Mouse (Mus musculus): ENCODE results near the gene Slc11a2. TPM values are rescaled to one million over a fixed set of nuclear protein-coding genes. Genes with fewer than 3 reads are reported as not detected.
A peak's percentile ranks its signal among the peaks of the same experiment; 100 is the strongest.

Gene Slc11a2
- total RNA-seq, 2 experiments from 2014 or later: 32.5 to 67.0 TPM

DNA sequence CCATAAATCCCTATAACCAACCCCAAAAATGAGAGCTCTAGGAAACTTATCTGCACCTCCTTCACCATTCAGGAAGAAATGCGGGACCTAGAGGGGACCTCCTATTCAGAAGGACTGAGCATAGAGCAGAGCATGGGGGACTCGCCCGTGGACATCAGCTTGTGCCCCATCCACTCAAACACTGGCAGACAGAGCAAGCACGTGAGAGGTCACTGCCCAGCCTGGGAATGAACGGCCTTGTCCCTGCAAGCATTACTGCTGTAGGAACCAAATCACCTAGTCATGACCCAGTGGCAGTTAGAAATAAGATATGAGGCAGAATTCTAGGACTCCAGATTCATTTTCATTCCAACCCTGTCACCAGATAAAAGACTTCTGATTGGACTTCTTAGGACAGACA is 13.1 kb downstream of the Slc11a2 start:
- no peak for ATAC-seq (replicated peaks; ENCODE audit: low FRiP score, low TSS enrichment, poor library complexity, severe bottlenecking)

DNA sequence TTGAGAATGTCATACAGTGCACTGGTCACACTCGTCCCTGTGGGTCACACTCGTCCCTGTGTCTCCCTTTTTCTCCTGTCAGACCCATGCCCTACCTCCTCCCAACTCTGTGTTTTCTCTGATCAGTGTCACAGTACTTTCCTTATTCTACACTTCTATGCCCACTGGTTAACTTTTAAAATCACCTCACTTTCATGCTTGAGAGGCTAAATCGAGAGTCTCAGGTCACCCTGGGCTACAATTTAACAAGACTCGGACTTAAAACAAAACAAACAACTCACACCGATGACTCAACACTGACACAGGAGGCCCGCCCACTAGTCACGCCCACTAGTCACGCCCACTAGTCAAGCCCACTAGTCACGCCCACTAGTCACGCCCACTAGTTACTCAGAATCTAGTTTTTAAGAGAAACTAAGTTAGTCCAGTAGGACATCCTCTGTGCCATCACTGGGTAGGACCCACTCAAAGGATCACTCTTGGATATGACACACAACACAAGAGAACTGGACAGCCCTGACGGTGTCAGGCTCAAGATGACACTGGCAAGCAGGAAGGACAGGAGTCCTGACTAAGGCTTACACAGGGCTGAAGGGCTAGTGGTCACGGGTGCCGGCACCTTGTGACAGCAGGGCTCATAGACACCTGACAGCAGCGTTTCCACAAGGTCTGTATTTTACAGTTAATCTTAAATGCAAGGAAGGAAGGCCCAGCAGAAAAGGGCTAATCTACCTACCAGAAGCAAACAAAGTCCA is 13.8 kb downstream of the Slc11a2 start:
- ATAC-seq (replicated peaks; ENCODE audit: low FRiP score, low TSS enrichment, poor library complexity, severe bottlenecking): peak; percentile 86

DNA sequence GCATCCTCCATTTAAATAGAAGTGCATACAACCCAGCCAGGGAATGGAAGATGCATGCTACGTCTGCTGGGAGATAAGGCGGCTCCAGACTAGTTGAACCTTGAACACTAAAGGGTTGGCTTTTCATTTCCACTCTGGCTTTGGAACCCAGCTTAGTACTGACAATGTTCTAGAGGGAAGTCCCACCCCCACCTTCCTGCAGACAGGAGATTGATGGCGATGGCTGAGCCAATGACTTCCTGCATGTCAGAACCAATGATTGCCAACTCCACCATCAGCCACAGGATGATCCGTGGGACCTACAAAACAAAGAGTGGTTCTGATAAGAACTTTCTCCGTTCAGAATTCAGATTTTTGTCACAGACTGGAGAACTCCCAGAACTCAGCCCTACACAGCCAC is 18.8 kb downstream of the Slc11a2 start:
- ATAC-seq (replicated peaks; ENCODE audit: low FRiP score, low TSS enrichment, poor library complexity, severe bottlenecking): no peak

DNA sequence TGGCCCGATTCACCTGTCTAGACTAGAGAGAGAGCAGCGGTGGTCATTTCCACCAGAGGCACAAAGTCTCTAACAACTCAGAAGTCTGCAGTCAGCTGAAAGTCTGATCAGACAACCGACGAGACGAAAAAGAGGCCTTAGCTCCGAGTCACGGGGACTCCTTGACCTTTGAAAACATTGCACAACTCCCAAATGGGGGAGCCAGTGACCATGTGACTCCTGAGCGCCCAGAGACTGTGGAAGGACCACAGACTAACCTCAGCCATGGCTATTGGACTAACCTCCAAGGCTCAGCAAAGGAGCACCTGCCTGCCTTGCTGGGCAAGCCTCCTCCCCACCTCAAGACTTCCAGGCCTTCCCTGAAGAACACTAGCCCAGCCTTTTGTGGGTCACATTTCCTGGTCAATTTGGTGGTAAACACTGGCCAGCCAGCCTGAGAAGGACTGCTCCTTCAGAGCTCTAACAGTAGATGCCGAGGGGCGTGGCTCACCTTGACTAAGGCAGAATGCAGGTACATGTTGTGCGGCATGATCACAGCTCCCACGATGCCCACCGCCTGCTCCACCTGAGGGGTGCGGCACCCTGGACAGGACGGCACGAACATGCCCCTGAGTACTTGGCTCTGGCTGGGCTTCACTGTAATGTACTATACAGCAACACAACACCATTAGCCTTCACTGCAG is 21.4 kb downstream of the Slc11a2 start:
- no peak for ATAC-seq (replicated peaks; ENCODE audit: low FRiP score, low TSS enrichment, poor library complexity, severe bottlenecking)

DNA sequence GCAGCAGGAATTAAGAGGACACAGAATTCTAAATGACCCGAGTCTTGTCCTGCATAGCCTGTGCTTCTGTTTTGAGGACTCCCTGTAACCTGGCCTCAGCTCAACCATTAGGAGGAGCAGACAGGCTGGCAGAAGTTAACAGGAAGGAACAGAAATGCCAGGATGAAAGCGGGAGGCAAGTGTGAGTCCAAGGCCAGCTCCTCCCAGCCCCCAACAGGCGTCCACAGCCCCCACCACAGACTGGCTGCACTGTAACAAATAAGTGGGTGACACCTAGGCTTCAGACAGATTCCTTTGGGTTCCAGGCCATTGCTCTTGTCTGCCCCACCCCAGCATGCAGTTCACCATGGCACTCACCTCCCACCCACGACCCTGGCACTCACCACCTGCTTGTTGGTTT is 22.1 kb downstream of the Slc11a2 start:
- ATAC-seq (replicated peaks; ENCODE audit: low FRiP score, low TSS enrichment, poor library complexity, severe bottlenecking): no peak

DNA sequence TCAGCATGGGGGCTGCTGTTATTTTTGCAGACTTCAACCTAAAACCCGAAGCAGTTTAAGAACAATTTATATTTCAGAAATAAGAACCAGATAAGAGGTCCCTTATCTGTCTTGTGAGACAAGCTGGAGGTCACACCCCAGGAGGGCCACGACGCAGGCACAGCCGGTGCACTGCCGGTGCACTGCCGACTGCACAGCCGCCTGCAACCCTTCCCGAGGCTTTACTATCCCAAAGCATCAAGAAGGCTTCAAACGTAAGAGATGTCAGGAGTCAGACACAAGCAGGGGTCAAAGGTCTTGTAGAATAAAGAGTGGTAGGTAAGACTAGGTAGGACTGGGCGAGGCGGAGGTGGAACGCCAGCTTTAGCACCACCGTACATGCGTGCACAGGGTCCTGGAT is 22.5 kb downstream of the Slc11a2 start:
- no peak; the same call in 1 of the 2 replicates for ATAC-seq (replicated peaks; ENCODE audit: low FRiP score, low TSS enrichment, poor library complexity, severe bottlenecking)

DNA sequence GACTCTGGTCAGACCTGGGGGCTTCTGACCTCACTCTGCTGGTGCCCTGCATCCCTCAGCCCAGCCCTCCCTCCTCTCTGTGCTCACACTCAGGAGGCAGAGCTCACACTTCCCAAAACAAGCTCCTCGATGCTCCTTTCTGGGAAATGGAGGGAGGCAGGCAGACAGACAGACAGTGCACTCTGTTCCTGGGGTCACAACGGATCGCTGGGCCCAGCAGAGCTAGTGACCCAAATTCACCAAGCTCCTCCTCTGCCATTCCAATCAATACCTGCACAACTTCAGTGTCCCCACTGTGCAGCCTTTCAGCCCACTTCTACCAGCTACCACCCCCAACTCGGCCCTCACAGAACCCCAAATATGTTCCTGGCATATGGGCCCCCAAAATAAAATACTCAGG is 23.1 kb downstream of the Slc11a2 start:
- ATAC-seq (replicated peaks; ENCODE audit: low FRiP score, low TSS enrichment, poor library complexity, severe bottlenecking): no peak

DNA sequence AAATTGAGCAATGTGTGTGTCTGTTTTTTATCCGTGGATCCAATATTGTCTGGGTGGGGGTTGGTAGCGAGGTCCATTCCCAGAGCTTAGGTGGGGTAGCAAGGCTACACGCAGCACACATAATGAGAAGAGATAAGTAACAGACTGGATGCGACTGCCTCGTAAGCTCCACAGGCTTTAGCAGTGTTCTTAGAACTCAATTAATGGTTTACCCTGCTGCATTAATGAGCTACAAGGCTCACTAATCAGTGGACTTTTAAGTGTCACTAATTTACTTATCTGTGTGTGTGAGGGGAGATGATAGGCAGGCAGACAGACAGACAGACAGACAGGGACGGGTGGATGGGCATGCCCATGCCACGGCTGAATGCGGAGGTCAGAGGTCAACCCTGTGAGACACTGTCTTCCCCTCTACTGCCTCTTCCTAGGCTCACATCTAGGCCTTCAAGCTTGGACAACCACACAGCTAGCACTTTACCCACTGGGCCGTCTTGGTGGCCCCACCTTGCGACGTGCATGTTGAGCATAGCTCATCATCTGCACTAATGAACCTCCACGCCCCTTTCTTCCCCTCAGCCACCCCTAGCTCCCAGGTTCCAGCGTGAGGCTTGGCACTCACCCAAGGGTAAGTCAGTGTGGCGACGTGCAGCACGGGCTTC is 24.2 kb downstream of the Slc11a2 start:
- no peak for ATAC-seq (replicated peaks; ENCODE audit: low FRiP score, low TSS enrichment, poor library complexity, severe bottlenecking)

DNA sequence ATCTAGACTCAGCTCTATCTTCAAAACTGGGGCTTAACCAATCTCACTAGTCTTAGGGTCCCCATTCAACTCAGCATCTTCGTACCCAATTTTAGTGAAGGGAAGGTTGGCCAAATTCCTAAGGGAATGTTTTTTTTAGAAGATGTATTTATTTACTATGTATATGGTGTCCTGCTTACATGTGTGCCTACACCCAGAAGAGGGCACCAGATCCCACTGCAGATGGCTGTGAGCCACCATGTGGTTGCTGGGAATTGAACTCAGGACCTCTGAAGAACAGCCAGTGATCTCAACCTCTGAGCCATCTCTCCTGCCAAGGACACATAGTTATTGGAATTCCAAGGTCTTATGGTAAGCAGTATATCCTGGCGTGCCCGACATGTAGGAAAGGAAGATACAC is 29.3 kb downstream of the Slc11a2 start:
- ATAC-seq (replicated peaks; ENCODE audit: low FRiP score, low TSS enrichment, poor library complexity, severe bottlenecking): no peak

DNA sequence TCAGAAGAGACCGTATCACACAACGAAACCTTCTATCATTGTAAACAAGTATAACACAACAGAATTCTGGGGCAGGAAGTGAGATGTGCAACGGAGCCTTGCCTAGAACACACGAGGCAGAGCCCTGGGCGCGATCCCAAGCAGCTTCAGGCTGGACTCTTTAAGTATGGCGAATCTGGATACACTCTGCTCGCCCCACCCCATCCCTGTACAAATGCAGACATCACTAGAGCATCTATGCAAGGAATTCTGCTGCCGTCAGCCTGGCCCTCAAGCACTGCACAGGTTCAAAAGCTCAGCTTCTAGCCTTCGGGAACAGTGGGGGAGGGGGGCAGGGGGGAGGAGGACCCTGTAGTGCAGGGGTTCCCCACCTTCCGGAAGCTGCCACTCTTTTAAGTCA is 31.9 kb downstream of the Slc11a2 start:
- no peak for ATAC-seq (replicated peaks; ENCODE audit: low FRiP score, low TSS enrichment, poor library complexity, severe bottlenecking)

DNA sequence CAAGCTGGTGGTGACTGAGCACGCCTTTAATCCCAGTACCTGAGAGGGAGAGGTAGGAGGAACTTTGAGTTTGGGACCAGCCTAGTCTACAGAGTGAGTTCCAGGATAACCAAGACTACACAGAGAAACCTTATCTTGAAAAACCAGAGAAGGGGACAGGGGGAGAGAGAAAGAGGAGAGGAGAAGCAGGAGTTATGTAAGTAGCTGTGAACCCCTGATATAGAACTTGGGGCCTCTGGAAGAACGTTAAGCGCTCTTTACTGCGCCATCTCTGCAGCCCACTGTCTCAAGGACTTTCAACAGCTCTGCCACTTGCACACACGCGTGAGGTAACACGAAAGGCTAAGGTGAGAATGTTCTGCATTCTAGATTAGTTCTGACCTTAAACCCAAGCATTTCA is 33.3 kb downstream of the Slc11a2 start:
- peak; percentile 80 for ATAC-seq (replicated peaks; ENCODE audit: low FRiP score, low TSS enrichment, poor library complexity, severe bottlenecking)

DNA sequence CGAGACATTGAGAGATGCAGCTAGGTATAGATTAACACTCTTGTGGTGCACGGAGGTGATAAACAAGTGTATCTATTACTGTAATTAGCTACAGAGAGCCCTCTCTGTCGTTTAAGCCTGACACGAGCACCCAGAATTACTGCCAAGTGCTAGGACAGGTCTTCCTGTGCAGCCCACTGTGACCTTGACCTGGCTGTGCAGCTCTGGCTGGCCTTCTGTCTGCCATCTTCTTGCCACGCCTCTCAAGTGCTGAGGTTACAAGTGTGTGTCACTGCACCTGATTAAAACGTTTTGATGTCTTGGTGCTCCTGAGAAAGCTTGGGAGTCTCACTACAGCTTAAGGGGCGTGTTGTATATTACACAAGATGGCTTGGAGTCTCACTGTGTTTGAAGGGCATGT is 33.8 kb downstream of the Slc11a2 start:
- peak; percentile 16 for ATAC-seq (replicated peaks; ENCODE audit: low FRiP score, low TSS enrichment, poor library complexity, severe bottlenecking)

DNA sequence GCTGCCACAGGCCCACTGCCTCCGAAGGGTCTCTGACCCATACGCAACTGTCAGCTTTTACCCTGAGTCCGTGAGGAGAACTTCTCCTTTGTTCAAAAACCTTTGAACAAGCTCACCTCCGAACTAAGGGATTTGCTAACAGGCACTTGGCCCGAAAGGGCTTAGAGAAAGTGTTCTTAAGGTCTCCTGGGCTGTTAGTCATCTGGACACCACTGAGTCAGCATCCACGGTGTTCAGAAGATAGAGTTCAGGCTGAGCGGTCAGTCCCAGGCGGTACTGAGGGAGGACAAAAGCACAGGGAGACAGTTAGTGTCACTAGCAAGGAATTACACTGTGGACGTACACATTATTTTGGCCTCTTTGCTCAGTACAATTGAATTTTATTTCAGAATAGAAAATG is 36.0 kb downstream of the Slc11a2 start:
- ATAC-seq (replicated peaks; ENCODE audit: low FRiP score, low TSS enrichment, poor library complexity, severe bottlenecking): no peak

DNA sequence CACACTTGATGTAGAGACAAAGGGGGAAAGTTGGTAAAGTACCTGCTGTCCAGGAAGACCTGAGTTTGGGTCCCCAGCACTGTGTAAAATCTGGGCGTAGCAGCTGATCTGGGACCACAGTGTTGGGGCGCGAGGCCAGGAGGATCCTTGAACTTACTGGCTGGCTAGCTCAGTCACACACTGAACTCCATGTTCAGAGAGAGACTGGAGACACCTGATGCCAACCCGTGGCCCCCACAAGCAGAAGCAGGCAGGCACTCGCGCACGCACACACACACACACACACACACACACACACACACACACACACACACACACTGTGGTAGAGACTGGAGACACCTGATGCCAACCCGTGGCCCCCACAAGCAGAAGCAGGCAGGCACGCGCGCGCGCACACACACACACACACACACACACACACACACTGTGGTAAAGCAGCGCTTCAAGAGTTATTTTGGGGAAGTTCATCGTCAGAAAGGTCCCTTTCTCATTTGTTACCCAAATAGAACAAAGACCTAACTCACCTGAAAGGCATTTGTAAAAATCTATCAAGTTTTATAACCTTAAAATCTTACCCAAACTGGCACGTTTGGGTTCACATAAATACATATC is 36.5 kb downstream of the Slc11a2 start:
- no peak for ATAC-seq (replicated peaks; ENCODE audit: low FRiP score, low TSS enrichment, poor library complexity, severe bottlenecking)

DNA sequence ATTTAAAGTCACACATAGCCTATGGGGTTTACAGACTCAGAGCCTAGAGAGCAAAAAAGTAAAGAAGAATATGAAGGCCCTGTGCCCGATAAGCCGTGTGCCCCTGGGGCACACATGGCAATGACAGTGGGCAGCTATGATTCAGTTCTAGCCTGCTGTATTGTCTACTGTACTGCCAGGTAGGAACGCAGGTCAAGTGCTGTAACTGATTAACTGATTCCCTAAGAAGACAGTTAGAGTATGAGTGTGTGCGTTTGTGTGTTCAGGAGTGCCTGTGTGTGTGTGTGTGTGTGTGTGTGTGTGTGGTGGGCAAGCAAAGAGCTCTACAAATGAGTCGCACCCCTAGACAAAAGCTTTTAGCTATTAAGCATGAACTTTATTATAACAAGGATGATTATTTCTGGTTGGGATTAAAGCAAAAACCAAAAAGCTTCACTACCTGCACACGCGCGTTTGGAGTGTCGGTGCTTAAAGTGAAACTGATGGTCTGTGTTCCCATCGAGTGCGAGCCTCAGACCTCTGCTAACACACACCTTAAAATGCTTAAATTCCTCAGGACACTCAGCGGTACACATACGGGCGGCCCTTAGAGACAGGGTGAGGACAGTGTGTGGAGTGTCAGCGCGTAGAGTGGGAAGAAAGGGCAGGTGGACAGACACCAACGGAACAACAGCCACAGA is 37.2 kb downstream of the Slc11a2 start:
- no peak for ATAC-seq (replicated peaks; ENCODE audit: low FRiP score, low TSS enrichment, poor library complexity, severe bottlenecking)

DNA sequence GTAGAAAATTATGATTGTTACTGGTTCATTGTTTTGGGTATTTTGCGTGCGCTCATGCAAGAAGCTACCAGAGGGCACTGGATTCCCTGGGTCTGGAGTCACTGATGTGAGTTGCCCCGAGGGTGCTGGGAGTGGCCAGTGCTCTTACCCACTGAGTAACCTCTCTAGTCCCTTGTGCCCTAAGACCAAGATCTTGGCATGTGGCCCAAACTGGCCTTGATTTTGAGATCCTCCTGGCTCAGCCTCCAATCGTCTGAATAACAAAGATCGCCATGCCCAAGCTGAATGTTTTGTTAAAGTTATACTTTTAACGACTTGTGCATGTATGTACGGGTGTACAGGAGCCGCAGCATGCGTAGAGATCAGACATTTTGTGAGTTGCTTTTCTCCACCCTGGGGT is 39.2 kb downstream of the Slc11a2 start:
- ATAC-seq (replicated peaks; ENCODE audit: low FRiP score, low TSS enrichment, poor library complexity, severe bottlenecking): no peak

DNA sequence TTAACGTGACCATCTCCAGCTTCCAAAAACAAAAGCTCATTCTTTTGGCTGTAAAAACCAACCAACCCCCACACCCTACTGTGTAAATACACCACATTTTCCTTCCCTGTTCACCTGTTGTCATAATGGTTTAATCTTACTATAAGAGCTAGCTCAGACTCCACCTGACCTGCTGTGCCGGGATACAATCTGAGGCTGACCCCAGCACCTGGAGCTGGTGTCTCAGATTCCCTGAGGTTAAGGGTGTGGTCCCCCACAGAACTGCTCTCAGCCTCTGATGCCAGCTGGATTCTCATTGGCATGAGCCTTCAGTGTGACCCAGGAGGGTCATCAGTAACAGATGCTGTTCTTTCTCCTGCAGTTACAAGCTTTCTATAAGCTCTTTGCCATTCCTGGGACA is 44.8 kb downstream of the Slc11a2 start:
- ATAC-seq (replicated peaks; ENCODE audit: low FRiP score, low TSS enrichment, poor library complexity, severe bottlenecking): 0 out of 2 replicates have a peak, but pooled peaks have one; percentile 25

DNA sequence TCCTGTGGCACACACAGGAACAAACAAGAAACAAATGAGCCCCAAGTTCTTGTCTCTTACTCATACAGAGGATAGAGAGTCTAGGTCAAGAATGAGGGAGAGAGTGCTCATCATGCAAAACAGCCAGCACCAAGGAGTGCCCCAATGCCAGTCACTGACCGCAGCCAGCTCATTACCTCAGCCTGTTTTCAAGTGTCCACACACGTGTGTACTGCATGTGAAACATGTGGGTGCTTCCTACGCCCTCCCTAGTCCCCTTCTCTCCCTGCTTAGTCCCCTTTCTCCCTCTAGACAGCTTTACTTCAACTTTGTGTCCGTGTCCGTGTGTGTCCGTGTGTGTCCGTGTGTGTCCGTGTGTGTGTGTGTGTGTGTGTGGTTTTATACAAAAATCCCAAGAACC is 45.2 kb downstream of the Slc11a2 start:
- ATAC-seq (replicated peaks; ENCODE audit: low FRiP score, low TSS enrichment, poor library complexity, severe bottlenecking): no peak

DNA sequence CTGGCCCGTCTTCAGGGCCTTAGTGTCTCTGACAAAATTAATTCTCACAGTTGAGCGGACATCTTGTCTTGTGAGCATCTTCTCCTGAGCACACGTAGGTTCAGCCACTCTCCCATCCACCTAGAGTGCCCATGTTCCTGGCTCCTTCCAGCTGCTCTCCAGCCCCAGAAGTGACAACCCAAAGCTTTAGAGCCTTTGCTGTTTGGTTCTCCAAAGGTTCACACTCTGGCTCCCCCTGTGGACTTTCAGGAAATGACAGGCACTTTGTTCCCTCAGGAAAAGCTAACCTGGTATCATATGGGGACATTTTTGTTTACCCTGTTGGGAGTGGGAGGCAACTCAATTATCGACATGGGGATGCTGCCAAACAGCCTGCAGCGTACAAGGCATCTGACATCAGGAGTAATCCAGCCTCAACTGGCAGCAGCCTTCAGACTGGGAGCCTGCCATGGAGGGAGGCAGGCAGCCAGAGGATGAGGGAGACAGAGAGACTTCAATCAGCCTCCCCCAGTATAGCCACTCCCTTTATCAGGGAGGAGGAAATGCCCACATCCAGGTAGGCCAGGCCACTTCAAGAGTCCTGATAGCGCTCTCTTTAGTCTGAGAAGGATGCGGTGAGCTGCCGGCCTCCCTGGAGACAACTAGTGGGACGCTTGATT is 46.9 kb downstream of the Slc11a2 start:
- ATAC-seq (replicated peaks; ENCODE audit: low FRiP score, low TSS enrichment, poor library complexity, severe bottlenecking): peak; percentile 64
